Mouse (Mus musculus) erythroblast, embryonic 14.5 days (primary cell): Measurements from ENCODE around the gene Tmem38b.

Experiments used
- GATA1 ChIP-seq: IDR thresholded peaks from 2 replicates; pipeline ENCODE4 v1.6.1; 2012; ENCODE audit warnings: low read length, inconsistent platforms, mixed read lengths
- TAL1 ChIP-seq: IDR thresholded peaks from 3 replicates; pipeline ENCODE4 v1.6.1; 2012; ENCODE audit warnings: low read length, inconsistent platforms, mixed read lengths

DNA sequence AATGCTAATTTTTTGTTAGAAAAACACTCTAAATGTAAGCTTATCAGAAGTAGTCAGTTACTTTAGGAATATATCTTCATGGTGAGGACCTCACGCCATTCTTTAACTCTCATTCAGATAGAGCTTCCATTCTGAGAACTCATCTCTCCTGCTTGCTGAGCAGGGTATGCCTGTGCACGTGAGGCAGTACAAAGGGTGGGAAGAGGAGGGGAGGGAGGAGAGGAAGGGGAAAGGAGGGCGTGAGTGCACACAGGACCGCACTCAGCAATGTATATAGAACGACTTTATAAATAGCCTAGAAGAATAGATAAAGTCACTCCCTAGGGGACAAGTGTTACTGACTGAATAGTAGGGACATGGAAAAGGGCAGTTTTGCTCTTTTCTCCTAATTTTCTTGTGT lies 11.1 kb downstream of the Tmem38b start:
- TF ChIP-seq GATA1 (no peak), TAL1 (no peak)
